Mouse (Mus musculus) MN1 (cell line): ENCODE results near the gene Magohb.
A peak's percentile ranks its signal among the peaks of the same experiment; 100 is the strongest.
"Not testable (repeated sequence)": the region's sequence is repeated elsewhere in the genome, so short reads cannot be mapped to it uniquely, and the experiment has no call there.

Experiments used
- DNase-seq: peaks from one replicate; pipeline ENCODE4 v3.0.0-alpha.2; 2016; ENCODE audit warnings: low spot score

The Magohb gene

GRCm38 (mm10) chr6:131292991-131293788 lies at the start of gene Magohb:
TSS of gene Magohb (minus strand) at chr6:131293244.
- peak; percentile 90 for DNase-seq

- no peak for DNase-seq
Measured at GRCm38 (mm10) chr6:131340082-131340481, 47.0 kb upstream of the Magohb start.

GRCm38 (mm10) chr6:131339309-131339708 lies 46.3 kb upstream of the Magohb start:
- no peak for DNase-seq

GRCm38 (mm10) chr6:131338787-131339186 lies 45.7 kb upstream of the Magohb start:
- no peak for DNase-seq

GRCm38 (mm10) chr6:131327076-131327475 lies 34.0 kb upstream of the Magohb start:
- no peak for DNase-seq

GRCm38 (mm10) chr6:131321854-131322639 lies 29.0 kb upstream of the Magohb start:
- DNase-seq = no peak

GRCm38 (mm10) chr6:131316155-131317101 lies 23.4 kb upstream of the Magohb start:
- DNase-seq = no peak

- no peak for DNase-seq
Measured at GRCm38 (mm10) chr6:131308031-131308430, 15.0 kb upstream of the Magohb start.

- DNase-seq = no peak
Measured at GRCm38 (mm10) chr6:131304776-131305175, 11.7 kb upstream of the Magohb start.

- DNase-seq = no peak
Measured at GRCm38 (mm10) chr6:131298531-131298930, 5.5 kb upstream of the Magohb start.

GRCm38 (mm10) chr6:131294435-131295112 lies 1.5 kb upstream of the Magohb start:
- no peak for DNase-seq

- no peak for DNase-seq
Measured at GRCm38 (mm10) chr6:131293916-131294315, 872 bp upstream of the Magohb start.

GRCm38 (mm10) chr6:131292276-131292990 lies 611 bp downstream of the Magohb start:
- peak; percentile 25 for DNase-seq

GRCm38 (mm10) chr6:131290430-131290829 lies 2.6 kb downstream of the Magohb start:
- DNase-seq = peak; percentile 44

GRCm38 (mm10) chr6:131278160-131278559 lies 14.9 kb downstream of the Magohb start:
- DNase-seq = not testable (repeated sequence)

GRCm38 (mm10) chr6:131276659-131277058 lies 16.4 kb downstream of the Magohb start:
- DNase-seq = no peak

- no peak for DNase-seq
Measured at GRCm38 (mm10) chr6:131272311-131272710, 20.7 kb downstream of the Magohb start.

GRCm38 (mm10) chr6:131270312-131270711 lies 22.7 kb downstream of the Magohb start:
- DNase-seq = no peak

GRCm38 (mm10) chr6:131269599-131269998 lies 23.4 kb downstream of the Magohb start:
- DNase-seq = no peak

- DNase-seq = no peak
Measured at GRCm38 (mm10) chr6:131264175-131264574, 28.9 kb downstream of the Magohb start.

- DNase-seq = no peak
Measured at GRCm38 (mm10) chr6:131262778-131263177, 30.3 kb downstream of the Magohb start.
